Mouse (Mus musculus) right cerebral cortex, postnatal 4 days (tissue): Measurements from ENCODE around the gene Socs2.

Experiments
- DNase-seq: peaks from one replicate; pipeline ENCODE4 v3.0.0-alpha.2; 2022

Gene Socs2

GRCm38 (mm10) chr10:95419726-95420125 is 2.7 kb upstream of the Socs2 start:
- no peak for DNase-seq

DNA sequence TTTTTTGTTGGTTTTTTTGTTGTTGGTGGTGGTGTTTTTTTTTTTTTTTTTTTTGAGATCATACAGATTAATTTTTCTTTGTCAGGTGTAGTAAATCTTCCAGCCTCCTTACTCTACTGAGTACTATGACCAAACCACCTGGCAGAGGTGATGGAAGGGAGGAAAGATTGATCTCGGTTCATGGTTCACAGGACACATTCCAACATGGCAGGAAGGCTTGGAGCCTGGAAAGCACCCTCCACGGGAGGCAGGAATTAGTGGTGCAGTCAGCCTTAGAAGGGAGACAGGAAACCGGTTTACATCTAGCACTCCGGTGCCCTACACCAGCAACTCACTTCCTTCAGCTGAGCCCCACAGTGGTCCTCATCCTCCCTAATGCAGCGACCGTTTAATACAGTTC is 1.7 kb upstream of the Socs2 start:
- no peak for DNase-seq

DNA sequence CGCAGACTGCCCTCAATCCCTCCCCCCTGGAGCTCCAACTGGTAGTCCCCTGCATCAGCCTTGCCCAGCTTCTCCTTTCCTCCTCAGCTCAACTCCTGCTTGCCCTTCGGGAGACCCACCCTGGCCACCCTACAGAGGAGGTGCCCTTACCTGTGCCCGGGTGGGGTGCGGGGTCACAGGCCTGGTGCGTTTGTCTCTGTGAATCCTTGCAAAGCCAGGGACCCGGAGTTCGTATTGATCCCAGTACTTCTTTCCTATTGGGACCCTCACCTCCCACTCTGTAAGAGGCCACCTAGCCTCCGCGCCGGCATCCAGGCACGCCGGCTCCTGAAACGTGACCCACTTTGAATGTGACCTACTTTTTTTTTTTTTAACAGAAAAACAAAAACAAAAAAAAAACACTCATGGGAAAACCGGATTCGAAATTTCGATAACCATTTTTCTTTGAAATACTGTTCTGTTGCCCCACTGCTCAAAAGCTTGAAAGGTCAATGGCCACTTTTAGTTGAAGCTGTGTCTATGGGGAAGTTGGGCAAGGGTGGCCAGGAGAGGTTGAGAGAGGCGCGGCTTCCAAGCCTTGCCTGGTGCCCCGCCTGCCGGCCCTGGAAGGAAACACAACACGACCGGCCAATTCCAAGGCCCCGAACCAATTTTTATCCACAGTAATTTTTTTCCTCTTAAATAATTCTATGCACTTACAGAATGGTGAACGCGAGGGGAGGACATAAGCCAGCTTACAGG is 686 bp upstream of the Socs2 start:
- DNase-seq: peak; percentile 67

DNA sequence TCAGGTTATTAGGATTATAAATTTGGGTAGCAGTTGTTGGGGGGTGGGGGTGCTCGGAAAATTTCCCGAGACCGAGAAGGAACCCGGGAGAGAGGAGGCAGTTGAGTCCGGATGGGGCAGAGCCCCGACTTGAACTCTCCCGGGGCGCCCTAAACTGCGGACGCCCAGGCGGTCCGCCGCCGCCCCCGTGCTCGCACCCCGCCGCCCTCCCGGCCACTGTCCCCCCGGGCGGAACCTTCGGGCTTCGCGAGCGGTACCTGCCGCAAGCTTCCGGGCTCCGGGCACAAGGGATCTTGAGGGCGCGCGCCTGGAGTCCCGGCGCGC is 657 bp downstream of the Socs2 start:
- no peak for DNase-seq

- peak; percentile 60 for DNase-seq
Observed at GRCm38 (mm10) chr10:95415533-95416360, 1.2 kb downstream of the Socs2 start.

GRCm38 (mm10) chr10:95415159-95415532 is 1.8 kb downstream of the Socs2 start:
- no peak for DNase-seq

- peak; percentile 44 for DNase-seq
Observed at GRCm38 (mm10) chr10:95414316-95415158, 2.4 kb downstream of the Socs2 start.

- no peak for DNase-seq
Observed at GRCm38 (mm10) chr10:95411139-95411538, 5.8 kb downstream of the Socs2 start.

DNA sequence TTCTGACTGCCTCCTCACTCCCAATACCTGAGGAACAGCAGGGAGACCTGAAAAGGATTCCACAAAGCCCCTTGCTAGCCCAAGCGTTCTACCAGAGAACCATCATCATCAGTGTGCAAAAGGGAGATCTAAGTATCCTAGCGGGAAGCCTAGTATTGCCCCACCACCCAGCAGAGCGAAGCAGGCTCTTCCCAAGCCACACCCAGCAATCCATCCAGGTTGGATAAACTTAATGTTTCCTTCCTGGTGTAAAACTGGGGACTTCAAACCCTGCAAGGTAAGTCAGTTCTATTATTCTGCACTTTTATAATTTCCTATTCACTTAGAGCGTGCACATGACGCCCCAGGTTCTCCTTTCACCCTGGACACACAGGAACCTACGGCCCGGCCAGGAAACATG is 6.3 kb downstream of the Socs2 start:
- DNase-seq: no peak

DNA sequence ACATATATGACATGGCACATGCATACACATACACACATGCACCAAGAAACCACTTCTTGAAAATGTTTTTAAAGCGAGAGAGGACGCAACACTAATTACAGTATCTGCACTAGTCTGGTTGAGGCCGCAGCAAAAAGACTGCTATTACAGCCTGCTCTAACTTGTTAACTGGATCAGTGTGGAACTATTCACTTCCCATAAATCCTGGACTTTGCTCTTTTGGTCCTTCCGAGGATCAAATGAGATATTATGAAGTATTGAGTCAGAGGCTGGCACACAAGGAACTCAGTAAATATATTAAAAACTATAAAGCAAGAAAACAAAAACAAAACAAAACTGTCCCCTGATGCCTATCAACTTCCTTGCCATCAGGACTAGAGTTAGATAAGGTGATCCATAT is 6.8 kb downstream of the Socs2 start:
- no peak for DNase-seq

GRCm38 (mm10) chr10:95409149-95409548 is 7.8 kb downstream of the Socs2 start:
- DNase-seq: no peak

- no peak for DNase-seq
Observed at GRCm38 (mm10) chr10:95408487-95408886, 8.5 kb downstream of the Socs2 start.

DNA sequence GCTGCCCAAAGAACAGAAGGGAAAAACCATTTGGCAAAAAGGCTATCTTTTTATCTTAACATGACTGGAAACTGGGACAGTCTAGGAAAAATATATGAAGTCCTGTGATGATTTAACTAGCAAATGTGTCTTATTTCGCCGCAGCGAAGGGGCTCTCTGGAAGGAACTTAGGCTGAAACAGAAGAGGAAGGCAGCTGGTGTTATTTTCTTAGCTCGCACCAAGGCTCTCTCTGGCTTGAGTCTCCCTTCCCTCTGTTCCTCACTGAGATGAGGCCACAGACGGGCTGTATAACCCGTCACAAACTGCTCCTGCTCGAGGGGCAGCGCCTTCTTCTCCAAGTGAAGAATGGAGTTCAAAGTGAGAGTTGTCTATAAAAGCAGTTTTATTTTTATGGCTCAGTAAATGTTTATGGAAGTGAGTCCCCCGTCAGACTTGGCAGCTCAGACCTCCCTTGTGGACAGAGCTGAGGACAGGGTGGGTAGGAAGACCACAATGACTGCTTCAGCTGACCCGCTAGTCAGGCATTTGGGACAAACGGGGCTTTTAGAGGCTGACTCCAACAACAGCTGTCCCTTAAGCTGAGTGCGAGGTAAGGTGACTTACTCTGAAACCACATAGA is 9.3 kb downstream of the Socs2 start:
- no peak for DNase-seq

- no peak for DNase-seq
Observed at GRCm38 (mm10) chr10:95404774-95405173, 12.2 kb downstream of the Socs2 start.

DNA sequence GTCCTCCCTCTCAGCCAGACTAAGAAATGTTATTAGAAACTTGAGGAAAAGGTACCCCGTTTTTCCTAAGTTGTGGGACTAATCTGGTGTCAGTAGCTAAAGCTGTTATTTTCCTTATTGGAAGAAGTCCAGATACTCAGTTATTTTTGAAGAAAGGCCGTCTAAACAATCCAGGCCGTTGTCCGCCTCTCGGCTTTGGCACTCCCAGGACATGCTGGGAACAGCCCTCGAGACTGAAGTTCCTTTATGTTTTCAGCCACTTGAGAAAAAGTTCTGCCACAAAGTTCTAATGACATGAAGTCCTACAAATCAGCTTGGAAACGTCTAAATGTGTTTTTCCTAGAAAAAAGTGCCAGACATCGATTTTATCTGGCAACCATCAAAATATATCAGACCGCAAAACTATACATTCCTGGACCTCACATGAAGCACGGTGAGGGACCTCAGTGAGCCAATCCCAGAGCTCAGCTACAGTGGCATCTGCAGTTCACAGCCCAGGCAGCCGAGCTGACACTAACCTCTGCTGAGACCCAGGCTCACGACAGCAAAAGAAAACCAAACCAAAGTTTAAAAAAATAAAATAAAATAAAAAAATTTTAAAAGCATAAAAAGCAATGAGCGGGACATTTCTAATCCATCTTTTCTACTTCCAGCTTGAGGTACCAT is 17.2 kb downstream of the Socs2 start:
- no peak for DNase-seq

- DNase-seq: no peak
Observed at GRCm38 (mm10) chr10:95398489-95398888, 18.5 kb downstream of the Socs2 start.

DNA sequence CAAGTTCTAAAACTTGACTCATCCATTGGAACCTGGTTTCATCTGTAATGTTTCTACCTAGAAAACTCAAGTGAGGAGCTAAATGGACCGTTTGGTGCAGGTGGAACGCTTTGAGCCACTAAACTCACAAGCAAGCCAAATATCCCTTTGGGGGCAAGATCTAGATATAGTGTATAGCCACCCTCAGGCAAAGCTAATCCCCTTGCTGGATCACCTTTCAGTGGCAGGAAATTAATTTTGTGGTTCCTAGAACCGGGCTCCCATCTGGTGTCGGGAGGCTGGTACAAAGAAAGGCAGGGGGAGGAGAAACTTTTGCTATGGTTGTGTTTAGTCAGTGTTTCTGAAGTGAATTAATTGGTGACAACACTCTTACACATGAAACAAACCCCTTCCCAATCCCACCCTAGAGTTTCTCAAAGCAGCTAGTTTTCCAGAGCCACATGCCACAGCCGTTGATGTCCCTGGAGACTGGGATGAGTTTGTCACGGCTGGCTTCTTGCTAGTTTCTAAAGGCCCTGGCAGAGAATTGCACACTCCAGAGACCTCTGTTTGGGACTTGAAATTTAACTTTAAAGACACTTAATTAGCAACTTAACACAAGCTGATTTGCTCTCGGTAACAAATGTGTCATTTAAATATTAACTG is 19.7 kb downstream of the Socs2 start:
- no peak for DNase-seq

GRCm38 (mm10) chr10:95396356-95396755 is 20.6 kb downstream of the Socs2 start:
- DNase-seq: no peak

- no peak for DNase-seq
Observed at GRCm38 (mm10) chr10:95394819-95395812, 21.9 kb downstream of the Socs2 start.

DNA sequence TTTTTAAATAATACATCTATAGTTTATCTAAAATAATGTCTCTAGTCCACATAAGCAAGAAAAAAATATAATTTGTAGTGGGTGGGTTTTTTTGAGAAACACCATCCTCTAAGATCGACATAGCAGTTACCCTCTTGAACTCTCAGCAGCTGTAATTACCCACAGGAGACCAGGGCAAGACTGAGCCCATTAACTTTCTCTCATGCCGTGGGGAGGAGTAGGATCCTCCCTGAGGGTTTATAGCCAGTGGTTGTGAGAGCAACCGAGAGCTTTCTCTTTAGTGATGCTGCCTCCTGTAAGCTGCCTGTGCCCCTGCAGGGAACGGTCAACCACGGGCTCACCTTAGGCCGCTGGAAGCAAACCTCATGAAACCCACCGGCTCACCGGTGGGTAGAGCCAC is 24.9 kb downstream of the Socs2 start:
- DNase-seq: no peak

- no peak for DNase-seq
Observed at GRCm38 (mm10) chr10:95390871-95391270, 26.1 kb downstream of the Socs2 start.
